Mouse (Mus musculus) heart, adult 2 months (tissue): ENCODE data around the gene Tcea2. TPM values are rescaled to one million over a fixed set of nuclear protein-coding genes. Genes with fewer than 3 reads are reported as not detected.

ENCODE experiments used
- DNase-seq, 2 experiments: peaks; one replicate each; pipeline ENCODE4 v3.0.0; 2021
- H3K27ac ChIP-seq: fragments of 200-600 bp; 2 replicates; pipeline ENCODE4 v1.8.1; 2022
- H3K27me3 ChIP-seq: fragments of 200-500 bp; 2 replicates; pipeline ENCODE4 v1.6.1; 2012; ENCODE audit warnings: mild to moderate bottlenecking, low read length, inconsistent platforms, mixed read lengths; ENCODE audit not compliant: control insufficient read depth, insufficient read depth
- H3K36me3 ChIP-seq: fragments of 200-500 bp; 2 replicates; pipeline ENCODE4 v1.6.1; 2012; ENCODE audit warnings: low read length, inconsistent platforms; ENCODE audit not compliant: control insufficient read depth, insufficient read depth
- H3K4me1 ChIP-seq: fragments of 200-500 bp; 2 replicates; pipeline ENCODE4 v1.6.1; 2011; ENCODE audit warnings: low read length; ENCODE audit not compliant: control insufficient read depth, insufficient read depth
- H3K4me3 ChIP-seq: fragments of 200-600 bp; 2 replicates; pipeline ENCODE4 v1.8.1; 2022
- H3K79me2 ChIP-seq: fragments of 200-500 bp; replicated peaks from 2 replicates; pipeline ENCODE4 v1.6.1; 2012; ENCODE audit warnings: mild to moderate bottlenecking, inconsistent platforms, low read length, moderate library complexity, mixed read lengths; ENCODE audit not compliant: control insufficient read depth, insufficient read depth
- H3K9ac ChIP-seq: fragments of 200-500 bp; 2 replicates; pipeline ENCODE4 v1.6.1; 2012; ENCODE audit warnings: low read depth, mild to moderate bottlenecking, control low read depth, inconsistent platforms, low read length, mixed read lengths
- CTCF ChIP-seq: fragments of 200-600 bp; IDR thresholded peaks from 2 replicates; pipeline ENCODE4 v1.8.1; 2022; ENCODE audit warnings: antibody characterized with exemption, mild to moderate bottlenecking, moderate library complexity
- EP300 ChIP-seq: fragments of 200-500 bp; IDR thresholded peaks from 2 replicates; pipeline ENCODE4 v1.6.1; 2011; ENCODE audit warnings: low read depth, low read length, control low read depth; ENCODE audit not compliant: insufficient read depth
- POLR2A ChIP-seq: fragments of 200-500 bp; IDR thresholded peaks from 2 replicates; pipeline ENCODE4 v1.6.1; 2011; ENCODE audit warnings: mild to moderate bottlenecking, low read depth, low read length, control low read depth; ENCODE audit not compliant: insufficient read depth
- WGBS: fragments of 180-500 bp; shearing (Covaris S2); methylation state at CpG from one replicate; pipeline ENCODE4 v1.1.7; 2018; 5-methylcytosine and 5-hydroxymethylcytosine counted together
- intact Hi-C: fragments of 180-260 bp; cut with DNase I; formaldehyde crosslinking; loops from one replicate; pipeline ENCODE4 v1.15.1; 2025
- polyA plus RNA-seq: library from polyadenylated mRNA; depleted of rRNA; stranded (reverse); fragments of >200 nt; gene quantifications from 2 replicates; pipeline ENCODE4 v1.2.3, GENCODE M21; 2012
- total RNA-seq, 2 experiments: library from RNA; stranded (reverse); gene quantifications; 2 replicates each; pipeline ENCODE4 v1.2.3; 2021

The Tcea2 gene
- total and polyA plus RNA-seq, 3 experiments, result 4.3 to 10.4 (median 6.0) TPM

GRCm38 (mm10) chr2:181680716-181681117 lies 607 bp downstream of the Tcea2 start:
- TF ChIP-seq CTCF, result no peak
- TF ChIP-seq EP300, result no peak
- TF ChIP-seq POLR2A, result no peak
- no peak for DNase-seq
- intact Hi-C loops, result loop anchor here (5.0 kb wide), 2 partner anchors 38 to 158 kb away; partner anchors contain the start of gene Dnajc5
- Histone ChIP-seq H3K79me2 (no peaks in the 10 kb centered on the region), H3K27ac (peak overlapping the region; percentile 85; the same call in 1 of the 2 replicates), H3K36me3 (no peaks in the 10 kb centered on the region), H3K27me3 (no peaks in the 10 kb centered on the region), H3K4me1 (peaks cover 7% of the 10 kb centered on the region), H3K9ac (peak overlapping the region; percentile 88), H3K4me3 (peak overlapping the region; percentile 76)
- 18% methylated on average over 7 of the region's 7 CpGs for WGBS

GRCm38 (mm10) chr2:181681978-181682377 lies 1.9 kb downstream of the Tcea2 start:
- intact Hi-C loops, result loop anchor here (5.0 kb wide), 2 partner anchors 40 to 160 kb away; partner anchors contain the start of gene Dnajc5
- Histone ChIP-seq H3K27ac (no peak overlapping the region), H3K36me3 (no peaks in the 10 kb centered on the region), H3K27me3 (no peaks in the 10 kb centered on the region), H3K4me1 (peaks cover 5% of the 10 kb centered on the region), H3K79me2 (no peaks in the 10 kb centered on the region), H3K4me3 (no peak overlapping the region), H3K9ac (no peak overlapping the region)
- 73% methylated on average over 1 of the region's 1 CpGs for WGBS
- TF ChIP-seq POLR2A, result no peak
- no peak for TF ChIP-seq CTCF
- no peak for TF ChIP-seq EP300
- no peak for DNase-seq

GRCm38 (mm10) chr2:181683381-181683780 lies 3.3 kb downstream of the Tcea2 start:
- TF ChIP-seq POLR2A (no peak), EP300 (no peak), CTCF (no peak)
- Histone ChIP-seq H3K9ac (no peak overlapping the region), H3K79me2 (no peaks in the 10 kb centered on the region), H3K36me3 (no peaks in the 10 kb centered on the region), H3K4me1 (peaks cover 4% of the 10 kb centered on the region), H3K27me3 (no peaks in the 10 kb centered on the region), H3K4me3 (no peak overlapping the region), H3K27ac (no peak overlapping the region)
- 65% methylated on average over 4 of the region's 4 CpGs for WGBS
- intact Hi-C loops, result loop anchor here (5.0 kb wide), 2 partner anchors 41 to 161 kb away; partner anchors contain the start of gene Dnajc5
- peak in 1 of 2 experiments; percentile 18 for DNase-seq

- intact Hi-C loops, result loop anchor here (2.0 to 5.0 kb wide), 3 partner anchors 22 to 162 kb away; partner anchors contain the start of gene Dnajc5
- no peak overlapping the region for H3K27ac ChIP-seq
- no peaks in the 10 kb centered on the region for H3K36me3 ChIP-seq
- no peaks in the 10 kb centered on the region for H3K27me3 ChIP-seq
- H3K9ac ChIP-seq, result no peak overlapping the region
- H3K79me2 ChIP-seq, result no peaks in the 10 kb centered on the region
- TF ChIP-seq EP300 (no peak), POLR2A (no peak), CTCF (no peak)
- H3K4me3 ChIP-seq, result no peak overlapping the region
- peaks cover 2% of the 10 kb centered on the region for H3K4me1 ChIP-seq
- DNase-seq, result no peak
- 74% methylated on average over 1 of the region's 1 CpGs for WGBS
These were observed 4.6 kb downstream of the Tcea2 start for GRCm38 (mm10) chr2:181684713-181685112.

- intact Hi-C loops, result loop anchor here (2.0 kb wide), 1 partner anchor 21 kb away; no protein-coding TSS in a partner anchor
- peak in 1 of 2 experiments; percentile 1 for DNase-seq
- no peaks in the 10 kb centered on the region for H3K36me3 ChIP-seq
- 92% methylated on average over 4 of the region's 4 CpGs for WGBS
- H3K9ac ChIP-seq, result no peak overlapping the region
- H3K4me1 ChIP-seq, result peaks cover 1% of the 10 kb centered on the region
- H3K27me3 ChIP-seq, result no peaks in the 10 kb centered on the region
- TF ChIP-seq POLR2A, result no peak
- TF ChIP-seq EP300, result no peak
- no peak for TF ChIP-seq CTCF
- H3K4me3 ChIP-seq, result no peak overlapping the region
- H3K27ac ChIP-seq, result no peak overlapping the region
- no peaks in the 10 kb centered on the region for H3K79me2 ChIP-seq
These were observed 5.6 kb downstream of the Tcea2 start for GRCm38 (mm10) chr2:181685686-181686085.

GRCm38 (mm10) chr2:181687586-181687985 lies 7.5 kb downstream of the Tcea2 start:
- intact Hi-C loops, result no loop called here
- peak in 1 of 2 experiments; percentile 1 for DNase-seq
- WGBS, result 92% methylated on average over 8 of the region's 8 CpGs
- Histone ChIP-seq H3K27me3 (no peaks in the 10 kb centered on the region), H3K9ac (no peak overlapping the region), H3K4me1 (no peaks in the 10 kb centered on the region), H3K36me3 (no peaks in the 10 kb centered on the region), H3K79me2 (no peaks in the 10 kb centered on the region), H3K4me3 (no peak overlapping the region), H3K27ac (no peak overlapping the region)
- no peak for TF ChIP-seq EP300
- no peak for TF ChIP-seq POLR2A
- TF ChIP-seq CTCF, result no peak
